Mouse (Mus musculus) spleen, adult 2 months (tissue): ENCODE data around the gene Impdh2. TPM values are rescaled to one million over a fixed set of nuclear protein-coding genes. Genes with fewer than 3 reads are reported as not detected.

Experiments used
- DNase-seq, 2 experiments: peaks; one replicate each; pipeline versions ENCODE4 v3.0.0 to v3.0.0-alpha.2; 2012 to 2021; ENCODE audit warnings: low spot score in 2 of 2, low read depth in 1 of 2
- H3K27ac ChIP-seq: fragments of 200-500 bp; 2 replicates; pipeline ENCODE4 v1.5.1; 2012; ENCODE audit warnings: low read length, inconsistent platforms; ENCODE audit not compliant: insufficient read depth
- H3K27me3 ChIP-seq: fragments of 200-500 bp; 2 replicates; pipeline ENCODE4 v1.6.1; 2012; ENCODE audit warnings: mild to moderate bottlenecking, moderate library complexity, low read length, inconsistent platforms; ENCODE audit not compliant: control insufficient read depth, insufficient read depth
- H3K36me3 ChIP-seq: fragments of 200-500 bp; 2 replicates; pipeline ENCODE4 v1.6.1; 2012; ENCODE audit warnings: mild to moderate bottlenecking, low read length, inconsistent platforms; ENCODE audit not compliant: control insufficient read depth, insufficient read depth
- H3K4me1 ChIP-seq: fragments of 200-500 bp; 2 replicates; pipeline ENCODE4 v1.6.1; 2011; ENCODE audit warnings: inconsistent platforms; ENCODE audit not compliant: control insufficient read depth, insufficient read depth, insufficient read length
- H3K4me3 ChIP-seq: fragments of 200-500 bp; 2 replicates; pipeline ENCODE4 v1.5.1; 2011; ENCODE audit warnings: mild to moderate bottlenecking, inconsistent platforms; ENCODE audit not compliant: insufficient read depth, insufficient read length; ENCODE audit errors: extremely low read depth
- CTCF ChIP-seq: fragments of 200-500 bp; IDR thresholded peaks from 2 replicates; pipeline ENCODE4 v1.5.1; 2011; ENCODE audit warnings: mild to moderate bottlenecking, inconsistent platforms; ENCODE audit not compliant: insufficient read depth, insufficient read length, insufficient replicate concordance; ENCODE audit errors: extremely low read depth
- POLR2A ChIP-seq: fragments of 200-500 bp; IDR thresholded peaks from 2 replicates; pipeline ENCODE4 v1.6.1; 2011; ENCODE audit warnings: low read depth, low read length, inconsistent platforms
- WGBS: fragments of 180-500 bp; shearing (Covaris S2); methylation state at CpG from one replicate; pipeline ENCODE4 v1.1.7; 2018; 5-methylcytosine and 5-hydroxymethylcytosine counted together
- polyA plus RNA-seq: library from polyadenylated mRNA; depleted of rRNA; stranded (reverse); fragments of >200 nt; gene quantifications from 2 replicates; pipeline ENCODE4 v1.2.3, GENCODE M21; 2012

Gene Impdh2
- polyA plus RNA-seq, 1 experiment = 106 TPM

DNA sequence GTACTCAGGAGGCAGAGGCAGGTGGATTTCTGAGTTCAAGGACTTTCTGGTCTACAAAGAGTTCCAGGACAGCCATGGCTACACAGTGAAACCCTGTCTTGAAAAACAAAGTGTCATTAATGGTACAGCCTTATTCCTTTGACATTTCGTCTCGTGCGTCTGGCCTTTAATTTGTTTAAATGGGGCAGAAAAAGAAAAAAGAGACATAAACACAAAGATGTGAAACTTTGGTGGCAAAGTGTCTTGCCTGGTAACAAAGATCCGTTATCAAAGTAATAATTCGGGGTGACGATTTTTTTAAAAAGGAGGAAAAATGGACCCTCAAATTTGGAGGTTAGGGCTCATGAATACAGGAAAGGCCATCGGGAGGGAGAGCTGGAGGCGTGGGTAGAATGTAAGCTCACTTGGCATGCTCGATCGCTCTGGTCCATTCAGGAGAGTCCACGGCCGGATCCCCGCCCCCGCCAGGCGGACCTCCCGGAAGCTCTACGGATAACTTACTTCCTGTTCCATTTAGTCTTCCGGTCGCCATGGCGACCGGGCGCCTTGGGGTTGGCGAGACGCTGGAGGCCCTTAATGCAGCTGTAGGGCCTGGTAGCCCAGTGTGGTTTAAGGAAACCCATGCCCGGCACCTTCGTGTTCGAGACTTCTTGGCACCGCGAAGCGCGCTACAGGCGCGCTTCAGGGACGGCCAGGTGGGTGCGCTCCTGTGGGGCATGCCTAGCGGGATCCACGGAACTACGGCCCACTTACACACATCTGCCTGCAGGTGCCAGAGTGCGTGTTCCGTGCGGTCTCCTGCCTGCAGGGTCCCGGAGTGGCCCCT, 9.5 kb downstream of the Impdh2 start, which contains the start of gene Dalrd3:
TSS of gene Dalrd3 (plus strand) at position 506 of the 826 bp plus-strand sequence.
- DNase-seq = peak; percentile 79 to 87
- peaks cover 11% of the 10 kb centered on the region; the same call in 1 of the 2 replicates for H3K36me3 ChIP-seq
- WGBS = 1% methylated on average over 42 of the region's 42 CpGs
- no peaks in the 10 kb centered on the region for H3K27me3 ChIP-seq
- 0 out of 2 replicates have a peak, but pooled peaks have one; percentile 0 for TF ChIP-seq CTCF
- no peak for TF ChIP-seq POLR2A
- H3K4me3 ChIP-seq = peak within 1 kb of the TSS; percentile 71
- peaks cover 15% of the 10 kb centered on the region for H3K4me1 ChIP-seq
- peak within 1 kb of the TSS; percentile 48 for H3K27ac ChIP-seq

DNA sequence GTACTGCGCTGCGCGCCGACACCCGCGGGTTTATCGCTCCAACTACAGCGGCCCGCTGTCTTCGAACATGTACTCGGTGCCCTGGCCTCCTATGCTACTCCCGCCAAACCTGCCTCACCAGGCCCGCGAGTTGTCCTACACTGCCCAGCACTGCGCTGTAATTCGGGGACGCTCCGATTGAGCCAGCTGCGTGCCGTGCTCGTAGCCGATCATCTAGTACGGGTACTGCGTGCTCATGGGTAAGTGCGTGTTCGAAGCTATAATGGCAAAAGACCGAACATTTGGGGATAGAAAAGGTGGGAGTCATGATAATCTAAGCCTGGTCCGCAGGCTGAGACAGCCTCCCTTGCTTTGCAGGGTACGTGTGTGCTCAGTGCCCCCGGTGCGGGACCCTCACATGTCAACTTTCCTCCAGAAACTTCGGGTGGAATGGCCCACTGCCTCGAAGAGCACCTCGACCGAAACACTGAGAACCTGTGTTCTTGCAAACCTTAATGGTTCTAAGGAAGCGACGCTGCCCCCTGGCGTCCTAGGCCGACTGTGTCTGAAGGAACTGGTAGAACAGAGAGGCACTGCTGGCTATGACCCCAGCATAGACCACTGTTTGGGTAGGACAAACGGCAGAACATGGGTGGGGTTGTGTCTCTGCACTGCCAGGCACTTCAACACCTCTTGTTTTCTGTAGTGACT, 10.3 kb downstream of the Impdh2 start:
- peak overlapping the region; percentile 48 for H3K27ac ChIP-seq
- 1% methylated on average over 40 of the region's 40 CpGs for WGBS
- peaks cover 11% of the 10 kb centered on the region; the same call in 1 of the 2 replicates for H3K36me3 ChIP-seq
- TF ChIP-seq CTCF (peak; percentile 76; the same call in 1 of the 2 replicates), POLR2A (no peak)
- peak overlapping the region; percentile 71 for H3K4me3 ChIP-seq
- no peaks in the 10 kb centered on the region for H3K27me3 ChIP-seq
- peak; percentile 64 to 86 for DNase-seq
- peaks cover 15% of the 10 kb centered on the region for H3K4me1 ChIP-seq

DNA sequence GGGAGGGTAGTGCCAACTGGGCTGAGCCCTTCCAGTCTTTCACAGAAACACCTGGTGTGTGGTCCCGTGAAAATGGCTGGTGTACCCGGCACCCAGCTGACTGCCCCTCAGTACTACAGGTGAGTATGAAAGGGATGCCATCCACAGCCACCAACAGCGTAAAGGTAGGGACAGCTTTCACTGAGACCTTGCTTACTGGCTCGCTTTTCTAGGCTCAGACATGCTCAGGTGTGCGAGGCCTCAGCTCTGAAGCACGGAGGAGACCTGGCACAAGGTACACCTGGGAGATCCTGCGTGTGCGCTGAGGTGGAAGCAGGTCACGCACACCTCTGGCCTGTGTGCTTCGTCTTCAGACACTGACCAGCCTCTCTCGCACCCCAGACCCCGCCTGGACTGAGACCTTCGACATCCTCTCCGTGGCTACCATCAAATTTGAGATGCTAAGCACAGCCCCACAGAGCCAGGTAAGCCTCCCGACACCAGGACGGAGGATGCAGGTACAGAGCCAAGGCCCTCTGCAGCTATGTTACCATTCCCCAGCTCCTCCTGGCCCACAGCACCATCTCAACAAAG, 11.4 kb downstream of the Impdh2 start:
- no peak for DNase-seq
- H3K27ac ChIP-seq = no peak overlapping the region
- H3K27me3 ChIP-seq = no peaks in the 10 kb centered on the region
- H3K4me1 ChIP-seq = peaks cover 9% of the 10 kb centered on the region; the same call in 1 of the 2 replicates
- TF ChIP-seq POLR2A (no peak), CTCF (no peak)
- H3K4me3 ChIP-seq = no peak overlapping the region
- WGBS = 96% methylated on average over 16 of the region's 16 CpGs
- peaks cover 15% of the 10 kb centered on the region for H3K36me3 ChIP-seq

DNA sequence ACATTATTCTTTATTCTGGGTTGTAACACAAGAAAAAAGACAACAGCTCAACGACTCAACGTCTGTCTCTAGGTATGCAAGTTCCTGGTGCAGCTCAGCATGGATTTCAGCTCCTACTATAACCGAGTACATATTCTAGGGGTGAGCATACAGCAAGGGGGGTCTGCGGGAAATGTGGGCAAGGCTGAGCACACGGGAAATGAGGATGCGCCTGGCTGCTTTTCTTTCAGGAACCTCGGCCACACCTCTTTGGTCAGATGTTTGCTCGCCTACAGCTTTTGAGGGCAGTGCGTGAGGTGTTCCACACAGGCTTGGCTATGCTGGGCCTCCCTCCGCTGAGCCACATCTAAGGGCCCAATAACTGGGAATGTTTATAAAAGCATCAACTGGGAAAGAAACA, 12.2 kb downstream of the Impdh2 start:
- Histone ChIP-seq H3K4me1 (peaks cover 9% of the 10 kb centered on the region; the same call in 1 of the 2 replicates), H3K4me3 (no peak overlapping the region), H3K27ac (no peak overlapping the region), H3K27me3 (no peaks in the 10 kb centered on the region), H3K36me3 (peaks cover 15% of the 10 kb centered on the region)
- DNase-seq = no peak
- TF ChIP-seq CTCF (no peak), POLR2A (no peak)
- WGBS = 86% methylated on average over 10 of the region's 10 CpGs

DNA sequence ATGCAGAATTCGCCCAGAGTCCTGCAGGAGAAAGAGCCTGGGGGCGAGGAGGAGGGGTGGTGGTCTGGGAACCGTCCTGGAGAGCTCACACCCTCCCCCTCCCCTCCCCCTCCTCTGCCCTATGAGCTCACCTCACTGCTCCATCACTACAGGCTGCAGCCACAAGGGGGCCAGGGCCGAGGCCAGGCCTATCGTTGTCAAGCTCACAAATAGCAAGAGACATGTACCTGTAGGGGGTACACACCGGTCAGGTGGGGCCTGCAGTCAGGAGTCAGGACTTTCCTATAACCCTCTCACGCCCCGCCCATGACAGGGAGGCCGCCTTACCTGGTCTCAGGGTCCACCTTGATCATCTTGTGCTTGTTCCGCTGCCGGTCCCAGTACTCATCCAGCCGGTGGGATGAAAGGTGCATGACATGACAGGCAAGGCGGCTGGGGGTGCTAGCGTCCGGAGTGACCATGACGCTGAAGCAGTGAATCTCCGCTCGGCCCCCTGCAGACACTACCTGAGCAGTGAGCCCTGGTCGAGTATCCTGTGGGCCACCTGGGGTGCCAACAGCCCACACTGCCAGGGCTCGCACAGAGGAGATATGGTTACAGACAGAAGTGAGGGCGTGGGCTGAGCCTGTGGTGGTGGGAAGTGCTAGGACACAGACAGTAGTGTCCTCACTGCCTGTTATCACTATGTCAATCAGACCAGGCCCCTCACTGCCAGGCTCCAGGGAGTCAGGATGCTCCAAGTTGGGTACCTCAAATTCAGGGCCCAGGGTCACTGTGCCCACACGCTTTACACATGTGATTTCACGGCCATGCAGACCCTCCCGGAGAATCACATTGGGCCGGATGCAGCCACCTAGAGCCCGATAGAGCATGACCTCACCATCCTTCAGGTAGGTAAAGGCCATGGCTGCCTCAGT, 13.9 kb downstream of the Impdh2 start:
- peak in 1 of 2 experiments; percentile 56 for DNase-seq
- no peak overlapping the region for H3K27ac ChIP-seq
- no peak overlapping the region for H3K4me3 ChIP-seq
- 79% methylated on average over 26 of the region's 26 CpGs for WGBS
- H3K4me1 ChIP-seq = peaks cover 3% of the 10 kb centered on the region; the same call in 1 of the 2 replicates
- H3K27me3 ChIP-seq = no peaks in the 10 kb centered on the region
- peaks cover 15% of the 10 kb centered on the region for H3K36me3 ChIP-seq
- TF ChIP-seq CTCF (peak; percentile 56; the same call in 1 of the 2 replicates), POLR2A (no peak)

DNA sequence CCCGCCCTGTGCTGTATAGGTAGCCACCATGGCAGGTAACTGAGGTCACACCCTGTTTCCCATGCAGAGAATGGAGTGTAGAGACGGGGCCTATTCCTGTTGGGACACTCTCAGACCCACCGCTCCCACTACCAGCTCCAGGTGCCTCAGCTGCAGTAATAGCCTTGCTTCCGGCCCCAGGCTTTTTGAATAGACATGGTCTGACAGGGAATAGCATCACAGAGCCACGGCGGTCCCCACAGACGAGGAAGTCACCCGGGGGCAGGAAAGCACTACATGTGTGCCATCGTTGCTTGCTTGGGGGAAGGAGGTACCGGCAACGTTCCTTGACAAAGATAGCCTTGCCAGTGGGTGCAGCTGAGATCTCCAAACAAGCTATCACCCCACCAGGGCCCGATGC, 14.8 kb downstream of the Impdh2 start:
- WGBS = 80% methylated on average over 12 of the region's 12 CpGs
- no peak for DNase-seq
- H3K36me3 ChIP-seq = peaks cover 15% of the 10 kb centered on the region
- H3K27ac ChIP-seq = no peak overlapping the region
- H3K4me3 ChIP-seq = no peak overlapping the region
- H3K4me1 ChIP-seq = peaks cover 3% of the 10 kb centered on the region; the same call in 1 of the 2 replicates
- TF ChIP-seq CTCF = no peak
- no peak for TF ChIP-seq POLR2A
- no peaks in the 10 kb centered on the region for H3K27me3 ChIP-seq
